ENCODE assay signal across 22 mouse cellular contexts in genomic region chr6:39131480-39131879, GRCm38 (mm10).
"Had no signal": no experiment of that assay in that cellular context is flagged by ENCODE, and none has a peak within 500 bp of the region (broad histone marks: within the 10 kb centered on the region; RNA-seq: fewer than 3 reads in every experiment).

No protein-coding gene starts in this region.

- H3K27ac ChIP-seq: heart, embryonic 13.5 days; heart, embryonic 15.5 days; hindbrain, embryonic 10.5 days; hindbrain, embryonic 12.5 days; hindbrain, embryonic 14.5 days; intestine, embryonic 15.5 days; left cerebral cortex, adult 2 months; limb, embryonic 10.5 days; limb, embryonic 12.5 days; liver, embryonic 13.5 days; liver, embryonic 15.5 days had no signal

- H3K27me3 ChIP-seq: heart, embryonic 13.5 days; heart, embryonic 15.5 days; hindbrain, embryonic 12.5 days; intestine, embryonic 15.5 days; limb, embryonic 12.5 days; liver, embryonic 13.5 days; liver, embryonic 15.5 days had no signal

- H3K4me3 ChIP-seq: heart, embryonic 13.5 days; heart, embryonic 15.5 days; hindbrain, embryonic 10.5 days; hindbrain, embryonic 12.5 days; intestine, embryonic 15.5 days; left cerebral cortex, adult 2 months; limb, embryonic 10.5 days; limb, embryonic 12.5 days; liver, embryonic 13.5 days; liver, embryonic 15.5 days had no signal

- H3K9ac ChIP-seq: heart, embryonic 13.5 days; heart, embryonic 15.5 days; hindbrain, embryonic 12.5 days; hindbrain, embryonic 14.5 days; intestine, embryonic 15.5 days; limb, embryonic 12.5 days; liver, embryonic 13.5 days; liver, embryonic 15.5 days had no signal

- DNase-seq: gastrocnemius, postnatal 14 days; gastrocnemius, postnatal 36 days; heart, adult 18-20 months; heart, postnatal 14 days; heart, postnatal 4 days; kidney, adult 18-20 months; kidney, adult 8-10 months; kidney, postnatal 10 days; kidney, postnatal 36 days; layer of hippocampus, adult 9-11 months; liver; liver, embryonic 13.5 days had no signal

- H3K9me3 ChIP-seq: heart, embryonic 15.5 days; intestine, embryonic 15.5 days; limb, embryonic 10.5 days; liver, embryonic 13.5 days; liver, embryonic 15.5 days had no signal

- H3K4me1 ChIP-seq: heart, embryonic 13.5 days; heart, embryonic 15.5 days; hindbrain, embryonic 12.5 days; intestine, embryonic 15.5 days; limb, embryonic 10.5 days; limb, embryonic 12.5 days; liver, embryonic 13.5 days; liver, embryonic 15.5 days had no signal
